Mouse (Mus musculus) megakaryocyte progenitor cell, adult 5-6 weeks (primary cell): Measurements from ENCODE around the gene Grcc10. TPM values are rescaled to one million over a fixed set of nuclear protein-coding genes. Genes with fewer than 3 reads are reported as not detected.

Source experiments
- ATAC-seq: replicated peaks from 2 replicates; pipeline ENCODE4 v1.8.0; 2016; ENCODE audit warnings: mild to moderate bottlenecking, moderate TSS enrichment, inconsistent platforms; ENCODE audit not compliant: poor library complexity
- total RNA-seq, 2 experiments: library from RNA; stranded (forward) in 1 of 2; stranded (reverse) in 1 of 2; fragments of 157-497, 149-512 nt in 1 of 2; fragments of 200-1000 nt in 1 of 2; gene quantifications; 2 replicates each; pipeline versions ENCODE4 v1.2.3 to v1.2.4; 2015 to 2017

Grcc10 gene
- total RNA-seq, 2 experiments from 2014 or later: 133 to 179 TPM

- no peak for ATAC-seq
Observed at GRCm38 (mm10) chr6:124704417-124704816, 36.8 kb downstream of the Grcc10 start.

DNA sequence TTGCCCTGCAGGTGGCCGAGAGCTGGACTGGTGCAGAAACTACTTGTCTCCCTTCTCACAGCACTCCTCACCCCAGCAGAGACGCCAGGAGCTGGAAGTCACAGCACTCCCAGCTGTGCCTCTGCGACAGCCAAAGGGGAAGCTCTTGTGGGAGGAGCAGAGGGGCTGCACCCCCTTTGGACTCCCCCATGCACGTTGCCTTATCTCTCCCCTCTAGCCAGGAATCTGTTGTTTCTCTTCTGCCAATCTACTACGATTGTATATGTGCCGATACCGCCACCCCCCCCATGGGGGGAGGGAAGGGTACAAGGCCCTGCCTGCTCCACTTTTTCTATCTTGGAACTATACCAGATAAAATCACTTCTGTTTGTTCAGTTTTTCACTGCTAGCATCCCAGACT, 37.4 kb downstream of the Grcc10 start:
- ATAC-seq: no peak

DNA sequence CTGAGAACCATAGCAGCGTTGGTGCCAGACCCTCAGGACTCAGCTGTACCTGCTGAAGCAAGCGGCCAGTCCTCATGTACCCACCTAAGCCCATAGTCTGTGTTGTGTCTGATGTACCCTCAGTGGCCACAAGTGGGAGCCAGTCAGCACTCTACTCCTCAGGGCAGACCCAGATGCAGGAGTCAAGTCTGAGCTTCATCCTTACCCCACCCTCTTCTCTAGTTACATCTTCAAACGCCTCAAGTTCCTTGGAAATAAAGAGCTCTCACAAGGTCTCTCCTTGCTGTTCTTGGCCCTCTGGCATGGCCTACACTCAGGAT, 38.4 kb downstream of the Grcc10 start:
- peak; percentile 92 for ATAC-seq

GRCm38 (mm10) chr6:124702102-124702783, 38.9 kb downstream of the Grcc10 start:
- 0 out of 2 replicates have a peak, but pooled peaks have one; percentile 18 for ATAC-seq

GRCm38 (mm10) chr6:124701338-124701737, 39.8 kb downstream of the Grcc10 start:
- peak; percentile 28; the same call in 1 of the 2 replicates for ATAC-seq

GRCm38 (mm10) chr6:124699962-124700610, 41.1 kb downstream of the Grcc10 start:
- no peak for ATAC-seq

DNA sequence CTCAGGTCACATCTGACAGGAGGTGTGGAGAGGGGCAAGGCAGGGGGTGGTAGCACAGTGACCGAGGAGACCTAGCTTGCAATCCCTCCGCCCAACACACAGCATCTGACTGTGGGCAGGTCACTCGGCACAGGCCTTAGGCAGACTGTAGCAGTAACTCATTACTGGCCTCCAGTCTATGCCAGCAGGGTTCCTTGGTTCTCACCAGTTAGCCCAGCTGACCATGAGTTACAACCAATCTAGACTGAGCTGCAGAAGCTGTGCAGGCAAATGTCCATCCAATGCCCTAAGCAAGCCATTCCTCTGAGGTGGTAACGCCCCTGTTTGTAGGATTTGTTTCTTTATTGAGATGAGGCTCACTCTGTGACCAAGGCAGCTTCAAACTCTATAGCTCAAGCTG, 41.8 kb downstream of the Grcc10 start:
- ATAC-seq: no peak

DNA sequence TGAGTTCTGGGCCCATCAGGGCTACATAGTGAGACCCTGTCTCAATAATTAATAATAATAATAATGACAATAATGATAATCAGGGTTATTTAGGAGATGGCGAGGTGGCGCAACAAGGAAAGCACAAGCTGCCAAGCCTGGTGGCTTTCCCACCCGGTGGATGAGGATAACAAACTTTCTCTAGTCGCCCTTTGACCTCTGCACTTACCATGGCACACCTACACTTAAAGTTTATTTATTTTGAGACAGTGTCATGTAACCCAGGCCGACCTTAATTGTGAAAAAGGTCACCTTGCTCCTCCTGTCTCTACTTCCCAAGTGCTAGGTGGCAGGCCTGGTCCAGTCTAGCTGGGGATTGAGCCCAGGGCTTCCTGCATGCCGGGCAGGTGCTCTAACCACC, 42.4 kb downstream of the Grcc10 start:
- no peak for ATAC-seq

DNA sequence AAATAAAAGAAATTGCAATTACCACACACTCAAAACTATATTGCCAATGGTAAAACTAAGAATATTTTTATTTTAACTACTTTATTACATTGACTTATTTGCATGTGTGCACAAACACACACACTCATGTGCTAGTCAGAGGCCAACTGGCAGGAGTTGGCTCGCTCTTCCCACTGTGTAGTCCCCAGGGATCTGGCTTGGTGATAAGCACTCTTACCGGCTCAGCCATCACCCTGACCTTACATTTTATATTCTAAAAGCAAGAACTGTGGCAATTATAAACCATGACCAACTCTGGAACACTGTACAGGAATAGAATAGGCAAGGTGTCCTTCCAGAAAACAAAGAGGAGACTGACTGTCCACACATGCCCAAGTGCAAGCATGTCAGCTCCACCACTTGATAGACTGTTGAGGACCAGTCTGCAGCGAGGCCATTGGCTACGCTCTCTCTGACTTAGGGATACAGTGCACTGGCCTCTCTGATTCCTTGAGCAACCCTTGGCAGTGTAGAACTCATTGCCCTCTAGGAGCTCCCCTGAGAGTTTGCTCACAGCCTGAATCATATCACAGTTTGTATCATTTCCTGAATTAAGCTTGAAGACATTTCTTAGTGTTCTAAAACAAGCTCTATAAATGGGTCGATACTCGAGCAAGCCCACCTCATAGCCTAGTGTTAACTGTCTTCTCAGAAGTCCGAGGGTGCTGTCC, 44.6 kb downstream of the Grcc10 start:
- no peak for ATAC-seq

DNA sequence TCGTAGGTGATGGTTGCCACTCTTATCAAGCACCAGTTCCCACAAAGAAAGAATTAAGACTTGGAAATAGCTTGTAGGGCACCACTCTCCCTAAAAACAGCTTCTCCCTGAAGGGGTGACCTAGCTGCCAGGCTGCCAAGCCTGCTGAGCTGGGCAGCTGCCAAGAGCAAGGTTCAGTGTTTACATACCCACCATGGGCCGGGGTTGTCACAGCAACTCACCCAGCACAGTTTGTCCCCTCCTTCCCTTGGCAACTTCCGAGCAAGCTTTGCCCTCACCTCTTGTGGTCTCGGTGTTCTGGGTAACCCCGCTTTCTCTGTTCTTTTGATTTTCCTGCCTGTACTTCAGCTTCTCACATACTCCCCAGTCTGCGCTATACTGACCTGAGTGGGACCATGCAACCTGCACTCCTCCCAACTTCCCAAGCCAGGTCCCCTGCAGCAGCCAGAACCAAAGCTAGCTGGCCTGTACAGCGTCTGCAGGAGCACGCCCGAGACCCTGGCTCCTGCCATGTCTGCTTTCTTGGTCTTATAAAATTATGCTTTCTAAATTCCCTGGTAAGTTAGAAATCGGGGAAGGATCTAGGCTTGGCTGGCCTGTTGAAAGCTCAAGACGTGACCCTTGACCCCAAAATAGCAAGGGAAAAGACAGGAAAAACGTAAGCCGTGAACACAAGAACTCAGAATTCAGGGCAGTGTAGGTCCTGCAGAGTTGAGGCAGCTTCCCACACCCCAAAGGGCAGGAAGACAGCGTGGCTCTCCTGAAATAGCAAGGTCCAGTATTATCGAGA, 46.8 kb downstream of the Grcc10 start:
- ATAC-seq: peak; percentile 83

- ATAC-seq: no peak
Observed at GRCm38 (mm10) chr6:124693243-124693981, 47.8 kb downstream of the Grcc10 start.

- ATAC-seq: no peak
Observed at GRCm38 (mm10) chr6:124690517-124690916, 50.7 kb downstream of the Grcc10 start.

Other genes starting within 250 kb of the Grcc10 start
- gene C1rl, start 248.3 kb downstream of the Grcc10 start, total RNA-seq (2015): 3.3 and 3.5 TPM in 2 replicates
- gene C1rl, start 248.3 kb downstream of the Grcc10 start, total RNA-seq (2017): 5.6 and 6.8 TPM in 2 replicates
- gene C1ra, start 229.0 kb downstream of the Grcc10 start, total RNA-seq (2015): 2.8 and 3.3 TPM in 2 replicates
- 3.5 and 4.0 TPM in 2 replicates for gene C1ra, start 229.0 kb downstream of the Grcc10 start, total RNA-seq (2017)
- gene C1s1, start 199.0 kb downstream of the Grcc10 start, total RNA-seq (2015): not detected in 2 replicates
- not detected in 2 replicates for gene C1s1, start 199.0 kb downstream of the Grcc10 start, total RNA-seq (2017)
- not detected in 2 replicates for gene C1rb, start 171.1 kb downstream of the Grcc10 start, total RNA-seq (2015)
- gene C1rb, start 171.1 kb downstream of the Grcc10 start, total RNA-seq (2017): not detected in 2 replicates
- not detected in 2 replicates for gene C1s2, start 105.3 kb downstream of the Grcc10 start, total RNA-seq (2015)
- not detected in 2 replicates for gene C1s2, start 105.3 kb downstream of the Grcc10 start, total RNA-seq (2017)
- gene Lpcat3, start 78.3 kb downstream of the Grcc10 start, total RNA-seq (2015): 38.4 and 40.7 TPM in 2 replicates
- gene Lpcat3, start 78.3 kb downstream of the Grcc10 start, total RNA-seq (2017): 27.8 and 28.8 TPM in 2 replicates
- 204 and 205 TPM in 2 replicates for gene Emg1, start 29.2 kb downstream of the Grcc10 start, total RNA-seq (2015)
- gene Emg1, start 29.2 kb downstream of the Grcc10 start, total RNA-seq (2017): 304 and 317 TPM in 2 replicates
- gene Phb2, start 29.0 kb downstream of the Grcc10 start, total RNA-seq (2015): 229 and 271 TPM in 2 replicates
- 335 and 374 TPM in 2 replicates for gene Phb2, start 29.0 kb downstream of the Grcc10 start, total RNA-seq (2017)
- gene Ptpn6, start 2.7 kb downstream of the Grcc10 start, total RNA-seq (2015): 115 and 121 TPM in 2 replicates
- gene Ptpn6, start 2.7 kb downstream of the Grcc10 start, total RNA-seq (2017): 398 and 466 TPM in 2 replicates
- gene Gm45234, start 14.6 kb upstream of the Grcc10 start, total RNA-seq (2015): not detected in 2 replicates
- gene Gm45234, start 14.6 kb upstream of the Grcc10 start, total RNA-seq (2017): not detected in 2 replicates
- gene Atn1, start 15.2 kb upstream of the Grcc10 start, total RNA-seq (2015): 25.2 and 25.7 TPM in 2 replicates
- gene Atn1, start 15.2 kb upstream of the Grcc10 start, total RNA-seq (2017): 1.2 and 2.9 TPM in 2 replicates
- gene Eno2, start 28.3 kb upstream of the Grcc10 start, total RNA-seq (2015): not detected in 2 replicates
- gene Eno2, start 28.3 kb upstream of the Grcc10 start, total RNA-seq (2017): not detected in 2 replicates
- gene Lrrc23, start 38.4 kb upstream of the Grcc10 start, total RNA-seq (2015): not detected in 2 replicates
- 0.17 TPM in 1 of 2 replicates, not detected in the other for gene Lrrc23, start 38.4 kb upstream of the Grcc10 start, total RNA-seq (2017)
- 1.6 and 2.2 TPM in 2 replicates for gene Spsb2, start 67.3 kb upstream of the Grcc10 start, total RNA-seq (2015)
- gene Spsb2, start 67.3 kb upstream of the Grcc10 start, total RNA-seq (2017): 6.0 and 9.0 TPM in 2 replicates
- 279 and 298 TPM in 2 replicates for gene Tpi1, start 72.9 kb upstream of the Grcc10 start, total RNA-seq (2015)
- 240 and 287 TPM in 2 replicates for gene Tpi1, start 72.9 kb upstream of the Grcc10 start, total RNA-seq (2017)
- 42.0 and 46.7 TPM in 2 replicates for gene Usp5, start 88.1 kb upstream of the Grcc10 start, total RNA-seq (2015)
- 86.1 and 87.7 TPM in 2 replicates for gene Usp5, start 88.1 kb upstream of the Grcc10 start, total RNA-seq (2017)
- gene Cdca3, start 88.2 kb upstream of the Grcc10 start, total RNA-seq (2015): 130 and 145 TPM in 2 replicates
- gene Cdca3, start 88.2 kb upstream of the Grcc10 start, total RNA-seq (2017): 149 and 159 TPM in 2 replicates
- not detected in 2 replicates for gene Gnb3, start 98.9 kb upstream of the Grcc10 start, total RNA-seq (2015)
- not detected in 2 replicates for gene Gnb3, start 98.9 kb upstream of the Grcc10 start, total RNA-seq (2017)
- 1.3 and 3.5 TPM in 2 replicates for gene P3h3, start 116.4 kb upstream of the Grcc10 start, total RNA-seq (2015)
- gene P3h3, start 116.4 kb upstream of the Grcc10 start, total RNA-seq (2017): 1.00 and 2.5 TPM in 2 replicates
- not detected in 2 replicates for gene Gpr162, start 122.6 kb upstream of the Grcc10 start, total RNA-seq (2015)
- gene Gpr162, start 122.6 kb upstream of the Grcc10 start, total RNA-seq (2017): not detected in 2 replicates
- 0.42 and 1.0 TPM in 2 replicates for gene Cd4, start 146.8 kb upstream of the Grcc10 start, total RNA-seq (2015)
- 0.08 and 1.0 TPM in 2 replicates for gene Cd4, start 146.8 kb upstream of the Grcc10 start, total RNA-seq (2017)
- 0.81 and 1.3 TPM in 2 replicates for gene Lag3, start 170.3 kb upstream of the Grcc10 start, total RNA-seq (2015)
- gene Lag3, start 170.3 kb upstream of the Grcc10 start, total RNA-seq (2017): 0.08 and 1.0 TPM in 2 replicates
- 15.9 and 18.8 TPM in 2 replicates for gene Ptms, start 178.7 kb upstream of the Grcc10 start, total RNA-seq (2015)
- gene Ptms, start 178.7 kb upstream of the Grcc10 start, total RNA-seq (2017): 14.0 and 26.1 TPM in 2 replicates
- gene Mlf2, start 190.0 kb upstream of the Grcc10 start, total RNA-seq (2015): 71.3 and 82.7 TPM in 2 replicates
- gene Mlf2, start 190.0 kb upstream of the Grcc10 start, total RNA-seq (2017): 57.0 and 58.8 TPM in 2 replicates
- 86.3 and 90.2 TPM in 2 replicates for gene Cops7a, start 224.2 kb upstream of the Grcc10 start, total RNA-seq (2015)
- 56.1 and 61.8 TPM in 2 replicates for gene Cops7a, start 224.2 kb upstream of the Grcc10 start, total RNA-seq (2017)